Mouse (Mus musculus) hindbrain, embryonic 11.5 days (tissue): ENCODE data around the gene Nmnat1. TPM values are rescaled to one million over a fixed set of nuclear protein-coding genes. Genes with fewer than 3 reads are reported as not detected.
A peak's percentile ranks its signal among the peaks of the same experiment; 100 is the strongest.

Experiments used
- ATAC-seq: fragments of 200-750 bp; cut with Nextera tagmentation; 2 replicates; pipeline ENCODE4 v1.8.0; 2017; ENCODE audit warnings: mild to moderate bottlenecking, moderate TSS enrichment, moderate library complexity; ENCODE audit not compliant: low FRiP score
- DNase-seq: peaks from one replicate; pipeline ENCODE4 v3.0.0-alpha.2; 2015; ENCODE audit warnings: low spot score
- H3K27ac ChIP-seq: fragments of 300-500 bp; sonication (generic); 2 replicates; pipeline ENCODE4 v1.5.1; 2014; ENCODE audit warnings: mild to moderate bottlenecking, low read depth, low read length
- H3K27me3 ChIP-seq: fragments of 300-500 bp; sonication (generic); 2 replicates; pipeline ENCODE4 v1.6.1; 2014; ENCODE audit warnings: mild to moderate bottlenecking, low read length, moderate library complexity, mixed read lengths; ENCODE audit not compliant: control insufficient read depth, insufficient read depth
- H3K36me3 ChIP-seq: fragments of 300-500 bp; sonication (generic); 2 replicates; pipeline ENCODE4 v1.6.1; 2014; ENCODE audit warnings: mild to moderate bottlenecking, low read length, moderate library complexity, mixed read lengths; ENCODE audit not compliant: control insufficient read depth, insufficient read depth
- H3K4me1 ChIP-seq: fragments of 300-500 bp; sonication (generic); replicated peaks from 2 replicates; pipeline ENCODE4 v1.6.1; 2014; ENCODE audit warnings: low read length, mixed read lengths; ENCODE audit not compliant: control insufficient read depth, insufficient read depth
- H3K4me2 ChIP-seq: fragments of 300-500 bp; sonication (generic); replicated peaks from 2 replicates; pipeline ENCODE4 v1.6.1; 2014; ENCODE audit warnings: mild to moderate bottlenecking, low read depth, low read length
- H3K4me3 ChIP-seq: fragments of 300-500 bp; sonication (generic); 2 replicates; pipeline ENCODE4 v1.5.1; 2014; ENCODE audit warnings: low read depth, low read length
- H3K9ac ChIP-seq: fragments of 300-500 bp; sonication (generic); 2 replicates; pipeline ENCODE4 v1.6.1; 2014; ENCODE audit warnings: low read depth, low read length
- H3K9me3 ChIP-seq: fragments of 300-500 bp; sonication (generic); 2 replicates; pipeline ENCODE4 v1.6.1; 2016; ENCODE audit warnings: low read length; ENCODE audit not compliant: control insufficient read depth
- WGBS: fragments of 180-500 bp; shearing (Covaris S2); extraction: QIAGEN DNeasy Blood & Tissue Kit; methylation state at CpG from one replicate; pipeline ENCODE4 v1.1.7; 2014; 5-methylcytosine and 5-hydroxymethylcytosine counted together
- polyA plus RNA-seq: library from polyadenylated mRNA; unstranded; fragments of >200 nt; fragmentation: Nextera tagmentation; extraction: Ambion mirVana; gene quantifications from 2 replicates; pipeline ENCODE4 v1.2.1, GENCODE M21; 2014

Nmnat1 gene
- polyA plus RNA-seq, 1 experiment from 2014 or later = 16.9 TPM

- peak overlapping the region; percentile 91 for H3K4me2 ChIP-seq
- H3K36me3 ChIP-seq = no peaks in the 10 kb centered on the region
- no peak for ATAC-seq
- H3K27ac ChIP-seq = peak overlapping the region; percentile 62; the same call in 1 of the 2 replicates
- 0 out of 2 replicates have a peak, but pooled peaks cover 6% of the 10 kb centered on the region for H3K4me1 ChIP-seq
- WGBS = 6% methylated on average over 38 of the region's 52 CpGs
- peak; percentile 27 for DNase-seq
- no peaks in the 10 kb centered on the region for H3K9me3 ChIP-seq
- peak overlapping the region; percentile 88 for H3K9ac ChIP-seq
- no peaks in the 10 kb centered on the region for H3K27me3 ChIP-seq
- H3K4me3 ChIP-seq = peak overlapping the region; percentile 87
These were observed 33.6 kb upstream of the Nmnat1 start for GRCm38 (mm10) chr4:149518351-149519220.

GRCm38 (mm10) chr4:149517868-149518340, 32.9 kb upstream of the Nmnat1 start, which contains the start of gene Ctnnbip1:
TSS of gene Ctnnbip1 (plus strand) at chr4:149518236.
- H3K27ac ChIP-seq = peak within 1 kb of the TSS; percentile 62; the same call in 1 of the 2 replicates
- H3K4me1 ChIP-seq = 0 out of 2 replicates have a peak, but pooled peaks cover 6% of the 10 kb centered on the region
- H3K9me3 ChIP-seq = no peaks in the 10 kb centered on the region
- H3K4me3 ChIP-seq = peak within 1 kb of the TSS; percentile 87
- DNase-seq (peak; percentile 98), ATAC-seq (peak; percentile 99)
- WGBS = under 1% methylated on average over 43 of the region's 46 CpGs
- H3K27me3 ChIP-seq = no peaks in the 10 kb centered on the region
- peak within 1 kb of the TSS; percentile 91 for H3K4me2 ChIP-seq
- H3K36me3 ChIP-seq = no peaks in the 10 kb centered on the region
- peak within 1 kb of the TSS; percentile 88 for H3K9ac ChIP-seq

- no peak overlapping the region for H3K9ac ChIP-seq
- no peaks in the 10 kb centered on the region for H3K9me3 ChIP-seq
- H3K4me1 ChIP-seq = 0 out of 2 replicates have a peak, but pooled peaks cover 6% of the 10 kb centered on the region
- H3K36me3 ChIP-seq = no peaks in the 10 kb centered on the region
- ATAC-seq = no peak
- H3K27me3 ChIP-seq = no peaks in the 10 kb centered on the region
- no peak overlapping the region for H3K4me3 ChIP-seq
- DNase-seq = no peak
- WGBS = 93% methylated on average over 5 of the region's 5 CpGs
- H3K27ac ChIP-seq = no peak overlapping the region
- H3K4me2 ChIP-seq = no peak overlapping the region
These were observed 30.7 kb upstream of the Nmnat1 start for GRCm38 (mm10) chr4:149515706-149516105.

GRCm38 (mm10) chr4:149512072-149512471, 27.1 kb upstream of the Nmnat1 start:
- no peak overlapping the region for H3K9ac ChIP-seq
- H3K27ac ChIP-seq = no peak overlapping the region
- H3K36me3 ChIP-seq = no peaks in the 10 kb centered on the region
- H3K9me3 ChIP-seq = no peaks in the 10 kb centered on the region
- no peaks in the 10 kb centered on the region for H3K27me3 ChIP-seq
- ATAC-seq (no peak), DNase-seq (no peak)
- no peak overlapping the region for H3K4me2 ChIP-seq
- H3K4me3 ChIP-seq = no peak overlapping the region
- WGBS = 91% methylated on average over 7 of the region's 7 CpGs
- no peaks in the 10 kb centered on the region for H3K4me1 ChIP-seq

- DNase-seq = no peak
- H3K9ac ChIP-seq = no peak overlapping the region
- H3K27me3 ChIP-seq = no peaks in the 10 kb centered on the region
- no peaks in the 10 kb centered on the region for H3K36me3 ChIP-seq
- ATAC-seq = no peak
- no peak overlapping the region for H3K27ac ChIP-seq
- no peaks in the 10 kb centered on the region for H3K9me3 ChIP-seq
- H3K4me3 ChIP-seq = no peak overlapping the region
- WGBS = 52% methylated on average over 6 of the region's 6 CpGs
- no peak overlapping the region for H3K4me2 ChIP-seq
- H3K4me1 ChIP-seq = no peaks in the 10 kb centered on the region
These were observed 26.2 kb upstream of the Nmnat1 start for GRCm38 (mm10) chr4:149511221-149511646.

- H3K4me2 ChIP-seq = no peak overlapping the region
These were observed 21.9 kb upstream of the Nmnat1 start for GRCm38 (mm10) chr4:149506904-149507303.

GRCm38 (mm10) chr4:149505261-149505967, 20.4 kb upstream of the Nmnat1 start:
- ATAC-seq (no peak), DNase-seq (no peak)
- WGBS = 63% methylated on average over 14 of the region's 15 CpGs
- Histone ChIP-seq H3K4me1 (no peaks in the 10 kb centered on the region), H3K9me3 (no peaks in the 10 kb centered on the region), H3K27ac (no peak overlapping the region), H3K9ac (no peak overlapping the region), H3K27me3 (no peaks in the 10 kb centered on the region), H3K4me3 (no peak overlapping the region), H3K4me2 (no peak overlapping the region), H3K36me3 (no peaks in the 10 kb centered on the region)

More at GRCm38 (mm10) chr4:149506904-149507303, 21.9 kb upstream of the Nmnat1 start:
- Histone ChIP-seq H3K36me3 (no peaks in the 10 kb centered on the region), H3K9ac (no peak overlapping the region), H3K27ac (no peak overlapping the region), H3K9me3 (no peaks in the 10 kb centered on the region), H3K4me3 (no peak overlapping the region), H3K27me3 (no peaks in the 10 kb centered on the region), H3K4me1 (no peaks in the 10 kb centered on the region)
- whole genome bisulfite sequencing = 88% methylated on average over 3 of the region's 3 CpGs
- ATAC-seq = no peak
- no peak for DNase-seq

- Histone ChIP-seq H3K4me2 (no peak overlapping the region), H3K27ac (no peak overlapping the region), H3K36me3 (no peaks in the 10 kb centered on the region), H3K9me3 (no peaks in the 10 kb centered on the region), H3K9ac (no peak overlapping the region), H3K4me1 (no peaks in the 10 kb centered on the region), H3K27me3 (no peaks in the 10 kb centered on the region), H3K4me3 (no peak overlapping the region)
- WGBS = 50% methylated on average over 3 of the region's 3 CpGs
- ATAC-seq = no peak
- no peak for DNase-seq
These were observed 19.9 kb upstream of the Nmnat1 start for GRCm38 (mm10) chr4:149504858-149505257.
